Mouse (Mus musculus) lung, postnatal 36 days (tissue): ENCODE results near the gene Raet1e.
"Not testable (repeated sequence)": the region's sequence is repeated elsewhere in the genome, so short reads cannot be mapped to it uniquely, and the experiment has no call there.

Source experiments
- DNase-seq: peaks from one replicate; pipeline ENCODE4 v3.0.0; 2022; ENCODE audit warnings: mixed read lengths

Raet1e gene

GRCm38 (mm10) chr10:22165328-22166003 lies 7.1 kb downstream of the Raet1e start:
- not testable (repeated sequence) for DNase-seq

GRCm38 (mm10) chr10:22166025-22166424 lies 7.7 kb downstream of the Raet1e start:
- DNase-seq = peak; percentile 44

GRCm38 (mm10) chr10:22167061-22167460 lies 8.7 kb downstream of the Raet1e start:
- not testable (repeated sequence) for DNase-seq

GRCm38 (mm10) chr10:22169116-22169515 lies 10.7 kb downstream of the Raet1e start:
- DNase-seq = not testable (repeated sequence)

- not testable (repeated sequence) for DNase-seq
Measured at GRCm38 (mm10) chr10:22172431-22173334, 14.3 kb downstream of the Raet1e start.

- DNase-seq = not testable (repeated sequence)
Measured at GRCm38 (mm10) chr10:22173335-22174189, 15.2 kb downstream of the Raet1e start.

- not testable (repeated sequence) for DNase-seq
Measured at GRCm38 (mm10) chr10:22174190-22174487, 15.8 kb downstream of the Raet1e start.

DNA sequence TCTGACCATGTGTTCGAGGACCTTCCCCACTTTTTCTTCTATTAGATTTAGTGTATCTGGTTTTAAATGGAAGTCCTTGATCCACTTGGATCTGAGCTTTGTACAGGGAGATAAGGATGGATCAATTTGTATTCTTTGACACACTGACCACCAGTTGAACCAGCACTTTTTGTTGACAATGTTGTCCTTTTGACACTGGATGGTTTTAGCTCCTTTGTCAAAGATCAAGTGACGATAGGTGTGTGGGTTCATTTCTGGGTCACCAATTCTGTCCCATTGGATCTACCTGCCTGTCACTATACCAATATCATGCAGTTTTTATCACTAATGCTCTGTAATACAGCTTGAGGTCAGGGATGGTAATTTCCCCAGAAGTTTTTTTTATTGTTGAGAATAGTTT lies 18.1 kb downstream of the Raet1e start:
- not testable (repeated sequence) for DNase-seq

DNA sequence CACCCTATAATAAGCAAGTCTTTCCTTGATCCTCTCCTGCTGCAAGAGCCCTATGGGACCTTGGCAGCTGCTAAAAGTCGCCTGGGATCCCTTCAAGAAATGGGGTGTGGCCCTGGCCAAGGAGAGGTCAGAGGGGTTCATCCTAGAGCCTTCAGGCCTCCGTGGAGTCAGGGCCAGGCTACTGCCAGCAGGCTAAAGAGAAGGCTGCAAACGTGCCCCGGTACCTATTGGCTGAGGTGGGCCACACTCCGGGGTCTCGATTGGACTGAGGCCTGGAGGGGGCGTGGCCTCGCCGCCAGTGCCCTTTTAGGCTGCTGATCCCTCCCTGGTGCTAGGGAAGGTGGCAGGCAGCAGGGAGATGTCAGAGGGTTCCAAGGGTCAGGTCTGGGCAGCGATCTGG lies 32.7 kb downstream of the Raet1e start:
- not testable (repeated sequence) for DNase-seq

DNA sequence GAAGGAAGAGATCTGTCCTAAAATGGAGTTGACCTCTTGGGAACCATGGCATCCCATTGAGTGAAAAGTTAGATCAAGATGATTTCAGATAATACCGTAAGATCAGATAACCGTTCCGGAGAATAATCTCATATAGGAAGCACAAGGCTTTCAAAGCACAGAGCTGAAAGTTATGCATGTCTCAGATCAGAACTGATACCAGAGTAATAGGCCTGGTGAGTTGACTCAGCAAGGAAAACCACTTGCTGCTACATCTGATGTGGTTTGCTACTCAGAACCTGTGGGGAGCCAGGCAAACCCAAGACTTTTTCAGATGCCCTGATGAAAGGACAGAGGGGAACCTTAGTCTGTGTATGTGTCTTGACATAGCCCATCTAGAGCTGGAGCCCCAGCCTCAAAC lies 43.0 kb downstream of the Raet1e start:
- DNase-seq = not testable (repeated sequence)

GRCm38 (mm10) chr10:22202784-22203583 lies 44.6 kb downstream of the Raet1e start:
- DNase-seq = not testable (repeated sequence)

DNA sequence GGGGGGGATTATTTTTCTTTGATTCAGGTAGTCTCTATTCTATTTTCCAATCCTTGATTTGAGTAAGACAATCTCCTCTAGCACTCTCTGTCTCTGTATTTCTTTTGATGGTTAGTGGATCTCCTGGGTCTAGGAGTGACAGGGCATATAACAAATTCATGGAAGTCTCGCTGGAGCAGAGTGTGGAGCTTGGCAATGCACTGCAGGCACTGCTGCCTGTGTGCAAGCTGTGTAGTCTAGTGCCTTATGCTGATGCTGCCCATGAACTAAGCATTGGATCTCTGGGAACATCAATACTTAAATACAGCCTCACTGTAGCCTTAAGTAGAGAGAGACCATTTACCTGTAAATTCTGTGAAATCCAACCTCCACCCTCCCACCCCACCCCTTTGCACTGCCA lies 48.1 kb downstream of the Raet1e start:
- DNase-seq = not testable (repeated sequence)

DNA sequence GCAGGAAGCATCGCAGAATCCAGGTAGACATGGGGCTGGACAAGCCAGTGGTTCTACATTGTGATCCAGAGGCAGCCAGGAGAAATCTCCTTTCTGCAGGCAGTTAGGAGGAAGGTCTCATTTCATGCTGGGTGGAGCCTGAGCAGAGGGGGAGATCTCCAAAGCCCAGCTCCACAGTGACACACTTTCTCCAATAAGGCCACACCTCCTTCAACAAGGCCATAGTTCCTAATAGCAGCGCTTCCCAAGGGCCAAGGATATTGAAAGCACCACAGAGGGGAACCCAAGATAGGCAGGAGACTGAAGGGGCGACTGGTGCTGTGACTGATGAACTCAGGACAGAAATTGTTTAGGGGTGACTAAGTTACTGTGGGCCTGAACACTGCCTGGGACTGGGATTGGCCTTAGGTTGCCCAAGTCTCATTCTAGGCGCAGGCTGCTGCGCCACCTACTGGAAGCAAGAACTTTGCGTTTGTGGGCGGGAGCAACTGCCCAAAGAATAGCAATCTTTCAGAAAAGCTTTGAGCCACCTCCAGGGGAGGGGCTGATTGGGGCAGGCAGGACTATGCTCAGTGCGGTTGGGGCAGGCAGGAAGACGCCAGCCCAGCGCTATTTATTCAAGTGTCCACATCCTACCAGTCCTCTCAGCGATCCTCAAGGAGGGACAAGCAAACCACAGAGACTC lies 53.8 kb downstream of the Raet1e start:
- peak; percentile 72 for DNase-seq

DNA sequence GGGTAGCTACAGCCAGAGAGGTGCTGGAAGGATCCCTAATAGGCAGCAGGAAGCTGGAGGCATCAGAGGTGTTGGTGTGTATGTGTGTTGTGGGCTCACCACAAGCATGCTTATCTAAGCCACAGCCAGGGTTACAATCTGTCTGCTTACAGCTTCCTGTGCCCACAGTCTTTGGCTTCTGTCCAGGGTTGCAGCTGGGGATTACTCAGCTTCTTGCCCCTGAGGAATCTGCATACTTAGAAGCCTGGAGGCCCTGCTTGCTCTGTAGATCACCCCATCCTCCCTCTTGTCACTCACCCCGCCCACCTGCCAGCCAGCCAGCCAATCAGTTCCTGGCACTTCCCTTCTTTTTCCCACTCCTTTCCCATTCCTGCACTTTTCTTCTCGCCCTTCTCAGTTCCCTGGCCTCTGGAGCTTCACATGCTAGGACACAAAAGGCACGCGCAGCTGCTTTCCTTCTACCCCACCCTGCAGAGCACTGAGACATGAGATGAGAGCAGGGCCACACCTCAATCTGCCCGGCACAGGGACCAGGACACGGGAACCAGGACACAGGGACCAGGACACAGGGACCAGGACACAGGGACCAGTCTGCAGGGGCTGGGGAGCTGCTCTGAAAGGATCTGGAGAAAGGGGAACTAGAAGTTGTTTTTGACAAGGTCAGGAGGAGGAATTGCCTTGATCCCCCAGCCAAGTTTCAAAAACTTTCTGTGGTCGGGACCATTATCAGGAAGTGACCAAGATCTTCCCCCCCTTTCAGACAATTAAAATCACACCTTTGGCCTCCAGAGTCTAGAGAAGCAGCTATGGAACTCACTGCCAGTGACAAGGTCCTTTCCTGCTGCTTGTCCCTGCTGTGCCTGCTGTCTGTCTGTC lies 65.3 kb downstream of the Raet1e start:
- DNase-seq = peak; percentile 13

GRCm38 (mm10) chr10:22265060-22265459 lies 106.7 kb downstream of the Raet1e start:
- DNase-seq = no peak

DNA sequence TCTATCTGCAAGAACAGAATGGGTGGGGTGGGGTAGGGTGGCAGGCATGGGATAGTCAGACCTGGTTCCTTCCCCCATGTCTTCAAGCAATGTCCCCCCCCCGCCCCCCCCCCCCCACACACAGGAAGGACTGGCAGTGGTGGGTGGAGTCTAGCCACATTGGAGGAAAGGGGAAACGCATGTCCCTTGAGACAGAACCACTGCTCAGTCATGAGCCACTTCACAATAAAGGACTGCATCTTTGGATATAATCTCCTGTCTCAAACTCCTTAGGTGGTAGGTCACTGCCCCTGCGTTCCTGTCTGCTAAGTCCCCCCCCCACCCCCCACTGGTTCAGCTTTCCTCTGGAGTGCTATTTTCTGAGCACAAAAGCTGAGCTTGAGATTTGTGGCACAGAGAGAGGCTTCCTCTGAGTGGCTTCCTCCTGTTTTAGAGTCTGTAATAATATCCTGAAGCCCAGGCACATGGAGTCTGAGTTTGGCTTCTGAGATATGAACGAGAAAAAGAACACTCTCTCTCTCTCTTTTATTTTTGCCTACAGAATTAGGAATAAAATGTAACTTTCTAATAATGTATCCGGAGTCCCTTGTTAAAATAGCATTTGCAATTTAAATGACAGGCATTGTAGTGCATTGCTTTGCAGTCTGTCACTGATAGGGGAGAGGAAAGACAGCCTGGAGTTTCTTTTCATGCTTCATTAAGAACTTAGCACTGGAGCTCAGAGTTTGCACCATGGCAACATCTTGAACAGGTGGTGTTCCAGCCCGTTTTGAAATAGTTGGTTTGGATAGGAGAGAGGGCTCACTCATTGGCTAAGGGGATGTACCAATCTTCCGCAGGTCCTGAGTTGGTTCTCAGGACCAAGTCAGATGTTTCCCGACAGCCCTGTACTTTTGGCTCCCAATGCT lies 112.8 kb downstream of the Raet1e start:
- DNase-seq = not testable (repeated sequence)

GRCm38 (mm10) chr10:22272914-22273683 lies 114.7 kb downstream of the Raet1e start:
- DNase-seq = peak; percentile 1

- DNase-seq = no peak
Measured at GRCm38 (mm10) chr10:22273684-22274305, 115.4 kb downstream of the Raet1e start.
